Mouse (Mus musculus) hindbrain, postnatal 0 days (tissue): ENCODE measurements around the gene Timp4. TPM values are rescaled to one million over a fixed set of nuclear protein-coding genes. Genes with fewer than 3 reads are reported as not detected.

Experiments used
- ATAC-seq: fragments of 200-750 bp; cut with Nextera tagmentation; 2 replicates; pipeline ENCODE4 v1.8.0; 2017; ENCODE audit warnings: mild to moderate bottlenecking, moderate TSS enrichment, moderate library complexity
- DNase-seq: peaks from one replicate; pipeline ENCODE4 v3.0.0-alpha.2; 2015; ENCODE audit warnings: low spot score
- H3K27ac ChIP-seq: fragments of 300-500 bp; sonication (generic); 2 replicates; pipeline ENCODE4 v1.5.1; 2014; ENCODE audit warnings: mild to moderate bottlenecking
- H3K27me3 ChIP-seq: fragments of 300-500 bp; sonication (generic); 2 replicates; pipeline ENCODE4 v1.6.1; 2014; ENCODE audit warnings: low read length, mixed read lengths; ENCODE audit not compliant: insufficient read depth
- H3K36me3 ChIP-seq: fragments of 300-500 bp; sonication (generic); 2 replicates; pipeline ENCODE4 v1.6.1; 2014; ENCODE audit warnings: low read length, mixed read lengths; ENCODE audit not compliant: insufficient read depth
- H3K4me1 ChIP-seq: fragments of 300-500 bp; sonication (generic); 2 replicates; pipeline ENCODE4 v1.6.1; 2014; ENCODE audit warnings: antibody characterized with exemption, low read length, mixed read lengths; ENCODE audit not compliant: insufficient read depth
- H3K4me2 ChIP-seq: fragments of 300-500 bp; sonication (generic); 2 replicates; pipeline ENCODE4 v1.6.1; 2014; ENCODE audit warnings: low read depth, mild to moderate bottlenecking, low read length, moderate library complexity, mixed read lengths
- H3K4me3 ChIP-seq: fragments of 300-500 bp; sonication (generic); 2 replicates; pipeline ENCODE4 v1.5.1; 2014; ENCODE audit warnings: low read length
- H3K9ac ChIP-seq: fragments of 300-500 bp; sonication (generic); replicated peaks from 2 replicates; pipeline ENCODE4 v1.6.1; 2014; ENCODE audit warnings: mild to moderate bottlenecking, low read length, moderate library complexity, mixed read lengths
- H3K9me3 ChIP-seq: fragments of 300-500 bp; sonication (generic); 2 replicates; pipeline ENCODE4 v1.6.1; 2016; ENCODE audit warnings: low read length, mixed read lengths
- CTCF ChIP-seq: IDR thresholded peaks from 2 replicates; pipeline ENCODE4 v1.5.1; 2016; ENCODE audit warnings: antibody characterized with exemption, control low read depth, low read depth
- WGBS: fragments of 180-500 bp; shearing (Covaris S2); extraction: QIAGEN DNeasy Blood & Tissue Kit; methylation state at CpG from one replicate; pipeline ENCODE4 v1.1.7; 2014; 5-methylcytosine and 5-hydroxymethylcytosine counted together
- polyA plus RNA-seq: library from polyadenylated mRNA; unstranded; fragments of >200 nt; fragmentation: Nextera tagmentation; extraction: Ambion mirVana; gene quantifications from 2 replicates; pipeline ENCODE4 v1.2.1, GENCODE M21; 2015
- total RNA-seq: library from RNA; depleted of rRNA; stranded (reverse); fragments of >200 nt; gene quantifications from 2 replicates; pipeline ENCODE4 v1.2.3, GENCODE M21; 2014

The Timp4 gene
- total and polyA plus RNA-seq, 2 experiments from 2014 or later = 36.0 to 48.4 TPM

GRCm38 (mm10) chr6:115227043-115227442 lies 25.0 kb downstream of the Timp4 start, which contains the start of gene Gm17482:
Gm17482 (plus strand) TSS chr6:115227343.
- Histone ChIP-seq H3K27me3 (no peaks in the 10 kb centered on the region), H3K4me3 (no peak within 1 kb of the TSS), H3K4me2 (no peak within 1 kb of the TSS), H3K27ac (peak within 1 kb of the TSS; percentile 64), H3K36me3 (no peaks in the 10 kb centered on the region), H3K4me1 (no peaks in the 10 kb centered on the region; the same call in 1 of the 2 replicates), H3K9me3 (no peaks in the 10 kb centered on the region), H3K9ac (no peak within 1 kb of the TSS)
- ATAC-seq (no peak; the same call in 1 of the 2 replicates), DNase-seq (no peak)
- no peak for TF ChIP-seq CTCF
- 76% methylated on average over 4 of the region's 4 CpGs for WGBS

- Histone ChIP-seq H3K27me3 (no peaks in the 10 kb centered on the region), H3K27ac (no peak overlapping the region), H3K9ac (no peak overlapping the region), H3K36me3 (no peaks in the 10 kb centered on the region), H3K9me3 (no peaks in the 10 kb centered on the region), H3K4me2 (no peak overlapping the region), H3K4me1 (no peaks in the 10 kb centered on the region; the same call in 1 of the 2 replicates), H3K4me3 (no peak overlapping the region)
- DNase-seq (peak; percentile 58), ATAC-seq (no peak)
- WGBS = 41% methylated on average over 3 of the region's 3 CpGs
- no peak for TF ChIP-seq CTCF
Measured at GRCm38 (mm10) chr6:115225519-115225918, 26.5 kb downstream of the Timp4 start.

GRCm38 (mm10) chr6:115221215-115221641 lies 30.8 kb downstream of the Timp4 start:
- Histone ChIP-seq H3K27ac (no peak overlapping the region; the same call in 1 of the 2 replicates), H3K4me1 (no peaks in the 10 kb centered on the region; the same call in 1 of the 2 replicates), H3K4me3 (no peak overlapping the region), H3K36me3 (no peaks in the 10 kb centered on the region), H3K9ac (no peak overlapping the region), H3K9me3 (no peaks in the 10 kb centered on the region), H3K27me3 (no peaks in the 10 kb centered on the region), H3K4me2 (no peak overlapping the region)
- 62% methylated on average over 8 of the region's 8 CpGs for WGBS
- ATAC-seq (no peak), DNase-seq (peak; percentile 39)
- no peak for TF ChIP-seq CTCF

- Histone ChIP-seq H3K4me1 (no peaks in the 10 kb centered on the region), H3K9me3 (no peaks in the 10 kb centered on the region), H3K9ac (no peak overlapping the region), H3K4me2 (no peak overlapping the region), H3K27ac (no peak overlapping the region), H3K27me3 (no peaks in the 10 kb centered on the region), H3K4me3 (no peak overlapping the region), H3K36me3 (no peaks in the 10 kb centered on the region)
- no peak for DNase-seq
- ATAC-seq = no peak
- no peak for TF ChIP-seq CTCF
- 52% methylated on average over 5 of the region's 5 CpGs for WGBS
Measured at GRCm38 (mm10) chr6:115213129-115213528, 38.9 kb downstream of the Timp4 start.

- ATAC-seq (no peak), DNase-seq (no peak)
- no peaks in the 10 kb centered on the region for H3K9me3 ChIP-seq
- H3K27me3 ChIP-seq = no peaks in the 10 kb centered on the region
- WGBS = 66% methylated on average over 5 of the region's 5 CpGs
- no peak overlapping the region for H3K27ac ChIP-seq
- no peak overlapping the region for H3K4me3 ChIP-seq
- H3K4me2 ChIP-seq = no peak overlapping the region
- H3K9ac ChIP-seq = no peak overlapping the region
- no peaks in the 10 kb centered on the region for H3K36me3 ChIP-seq
- TF ChIP-seq CTCF = no peak
- H3K4me1 ChIP-seq = no peaks in the 10 kb centered on the region
Measured at GRCm38 (mm10) chr6:115212132-115212903, 39.7 kb downstream of the Timp4 start.

- no peaks in the 10 kb centered on the region for H3K27me3 ChIP-seq
- no peaks in the 10 kb centered on the region for H3K4me1 ChIP-seq
- ATAC-seq (no peak), DNase-seq (no peak)
- no peak for TF ChIP-seq CTCF
- H3K9me3 ChIP-seq = no peaks in the 10 kb centered on the region
- no peaks in the 10 kb centered on the region for H3K36me3 ChIP-seq
- no peak overlapping the region for H3K27ac ChIP-seq
- no peak overlapping the region for H3K9ac ChIP-seq
- 91% methylated on average over 3 of the region's 3 CpGs for WGBS
- H3K4me2 ChIP-seq = no peak overlapping the region
- no peak overlapping the region for H3K4me3 ChIP-seq
Measured at GRCm38 (mm10) chr6:115210820-115211219, 41.2 kb downstream of the Timp4 start.

- Histone ChIP-seq H3K27me3 (no peaks in the 10 kb centered on the region), H3K4me1 (no peaks in the 10 kb centered on the region), H3K9me3 (no peaks in the 10 kb centered on the region), H3K4me3 (no peak overlapping the region), H3K9ac (no peak overlapping the region), H3K27ac (no peak overlapping the region), H3K4me2 (no peak overlapping the region), H3K36me3 (no peaks in the 10 kb centered on the region)
- DNase-seq (no peak), ATAC-seq (no peak)
- WGBS = 75% methylated on average over 2 of the region's 2 CpGs
- TF ChIP-seq CTCF = no peak
Measured at GRCm38 (mm10) chr6:115210187-115210586, 41.8 kb downstream of the Timp4 start.
